Mouse (Mus musculus): ENCODE results near the gene Irgc1. TPM values are rescaled to one million over a fixed set of nuclear protein-coding genes. Genes with fewer than 3 reads are reported as not detected.
"Not testable (repeated sequence)": the region's sequence is repeated elsewhere in the genome, so short reads cannot be mapped to it uniquely, and the experiment has no call there.

Gene Irgc1
- polyA plus RNA-seq (2017; shearing (Covaris generic)): under 1 TPM; 0.35 to 0.56 TPM

DNA sequence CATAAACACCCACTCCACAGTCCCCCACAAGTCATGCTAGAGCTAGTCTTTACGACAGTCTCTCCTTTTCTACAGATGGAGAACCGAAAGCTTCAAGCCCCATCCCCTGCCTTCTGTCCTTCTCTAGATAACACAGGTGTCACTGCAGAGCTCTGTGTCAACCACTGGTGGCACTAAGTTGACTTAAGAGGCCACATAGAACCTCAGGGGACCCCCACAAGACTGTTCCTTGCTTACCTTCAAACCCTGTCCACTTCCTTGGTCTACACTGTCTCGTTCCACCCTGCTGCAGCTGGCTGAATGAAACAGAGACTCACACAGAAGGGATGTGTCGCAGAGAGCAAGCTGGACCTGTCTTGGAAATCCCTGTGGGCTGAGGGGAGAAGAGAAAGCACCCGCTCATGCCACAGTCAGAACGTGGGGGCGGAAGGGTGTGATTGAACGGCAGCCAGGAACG is at the start of gene Irgc1:
Irgc1 (minus strand) TSS at position 443 of the 457 bp plus-strand sequence.
- peak; percentile 79 for ATAC-seq

GRCm38 (mm10) chr7:24501492-24501891 is 49.4 kb upstream of the Irgc1 start:
- no peak for ATAC-seq

DNA sequence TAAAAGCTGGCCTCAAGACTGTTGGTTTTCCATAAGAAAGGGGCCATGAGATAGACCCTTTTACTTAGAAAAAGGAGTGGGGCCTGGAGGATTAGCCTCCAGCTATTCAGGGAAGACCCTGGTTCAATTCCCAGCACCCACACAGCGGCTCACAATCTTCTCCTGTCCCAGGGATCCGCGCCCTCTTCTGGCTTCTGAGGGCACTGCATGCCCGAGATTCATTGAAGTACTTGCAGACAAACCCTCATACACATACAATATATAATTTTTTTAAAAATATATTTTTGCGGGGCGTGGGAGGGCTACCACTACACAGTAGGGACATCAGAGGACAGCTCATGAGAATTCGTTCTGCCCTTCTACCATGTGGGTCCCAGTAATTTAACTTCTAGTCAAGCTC is 48.8 kb upstream of the Irgc1 start:
- ATAC-seq: no peak

GRCm38 (mm10) chr7:24499856-24500577 is 47.9 kb upstream of the Irgc1 start:
- no peak for ATAC-seq

DNA sequence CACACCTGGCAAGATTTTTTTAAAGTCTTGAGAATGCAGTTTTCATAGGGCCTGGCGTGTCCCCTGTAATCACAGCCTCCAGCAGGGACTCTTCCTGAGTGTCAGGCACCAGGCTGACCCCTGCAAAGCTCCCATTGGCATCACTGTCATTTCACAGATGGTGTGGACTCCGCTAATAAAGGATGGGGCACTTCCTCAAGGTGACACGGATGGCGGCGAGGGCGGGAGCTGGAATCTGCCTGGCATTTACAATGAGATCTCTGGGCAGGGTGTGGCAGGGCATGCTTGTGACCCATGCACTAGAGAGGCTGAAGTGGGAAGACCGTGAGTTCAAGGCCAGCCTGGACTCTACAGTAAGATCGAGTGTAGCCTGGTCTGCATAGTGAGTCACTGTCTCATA is 36.2 kb upstream of the Irgc1 start:
- no peak for ATAC-seq

GRCm38 (mm10) chr7:24487403-24487802 is 35.3 kb upstream of the Irgc1 start:
- ATAC-seq: no peak

- ATAC-seq: no peak
Measured at GRCm38 (mm10) chr7:24486654-24487130, 34.6 kb upstream of the Irgc1 start.

DNA sequence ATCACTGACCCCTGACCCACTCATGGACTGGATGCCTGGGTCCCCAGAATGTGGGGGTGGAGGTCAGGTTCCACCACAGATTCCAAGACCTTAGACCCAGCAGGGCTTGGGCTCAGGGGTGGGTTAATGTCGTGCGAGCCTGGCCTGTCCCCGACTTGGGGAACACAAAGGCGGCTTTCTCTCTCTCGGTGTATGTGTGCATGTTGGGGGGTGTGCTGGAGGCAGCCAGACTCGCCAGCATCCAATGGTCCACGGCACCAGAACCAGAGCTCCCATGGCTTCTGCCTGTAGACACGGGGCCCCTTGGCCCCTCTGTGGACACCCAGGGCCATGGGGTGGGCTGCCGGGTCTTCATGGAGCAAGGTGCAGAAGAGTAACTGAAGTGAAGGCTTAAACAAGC is 33.4 kb upstream of the Irgc1 start:
- no peak for ATAC-seq

GRCm38 (mm10) chr7:24483291-24483690 is 31.2 kb upstream of the Irgc1 start:
- not testable (repeated sequence) for ATAC-seq

GRCm38 (mm10) chr7:24482208-24483020 is 30.3 kb upstream of the Irgc1 start:
- ATAC-seq: no peak

- peak; percentile 91 for ATAC-seq
Measured at GRCm38 (mm10) chr7:24481474-24482207, 29.5 kb upstream of the Irgc1 start, which contains the start of gene Cadm4. TSS of gene Cadm4 (plus strand) at chr7:24482023.

- ATAC-seq: no peak
Measured at GRCm38 (mm10) chr7:24480986-24481473, 28.9 kb upstream of the Irgc1 start.

DNA sequence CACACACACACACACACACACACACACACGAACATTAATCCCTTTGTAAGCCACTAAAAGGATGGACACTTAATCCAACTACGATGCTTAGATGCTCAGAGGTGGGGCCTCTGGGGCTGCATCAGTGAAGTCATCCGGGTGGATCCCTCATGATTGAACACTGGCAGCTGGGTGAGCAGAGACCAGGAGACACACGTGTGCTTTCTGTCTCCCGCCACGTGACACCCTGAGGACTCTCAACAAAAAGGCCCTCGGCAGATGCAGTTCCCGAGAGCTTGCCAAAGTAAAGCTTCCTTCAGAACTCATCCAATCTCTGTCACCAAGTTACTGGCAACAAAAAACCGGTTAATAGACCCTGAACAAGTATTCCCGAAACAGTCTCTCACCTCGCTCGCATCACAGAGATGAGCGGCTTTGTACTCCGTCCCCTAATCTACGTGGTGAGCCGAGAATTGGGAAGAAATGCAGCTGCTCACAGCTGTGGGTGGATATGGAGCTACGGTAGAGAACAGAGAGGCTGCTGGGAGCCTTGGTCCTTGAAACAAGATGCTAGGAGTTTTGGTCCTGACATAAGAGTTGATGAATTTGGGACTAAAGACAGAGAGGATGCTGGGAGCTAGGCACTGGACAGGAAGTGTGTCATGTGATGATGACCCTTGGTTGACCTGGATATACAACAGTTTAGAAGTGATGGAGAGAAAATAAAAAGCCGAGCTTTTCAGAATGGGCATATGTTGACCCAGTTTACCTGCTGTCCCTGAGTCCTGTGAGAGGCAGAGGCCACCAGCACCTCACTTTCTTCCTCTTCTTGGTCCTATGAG is 28.2 kb upstream of the Irgc1 start:
- no peak for ATAC-seq

DNA sequence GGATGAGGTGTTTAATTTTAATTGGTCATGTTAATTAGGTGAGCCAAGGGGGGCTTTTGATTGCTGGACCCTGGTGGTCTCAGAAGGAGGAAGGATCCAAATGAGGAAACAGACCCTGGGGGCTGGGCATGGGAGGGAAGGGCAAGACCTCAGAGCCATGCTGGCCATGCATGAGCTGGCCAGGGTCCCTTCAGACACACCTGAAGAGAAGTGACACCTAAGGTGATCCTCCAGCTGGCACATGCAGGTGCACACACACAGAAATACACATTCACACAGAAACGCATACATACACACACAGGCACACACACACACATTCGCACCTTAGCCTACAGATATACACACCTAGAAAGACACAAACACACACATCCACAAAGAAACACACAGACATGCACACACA is 27.6 kb upstream of the Irgc1 start:
- no peak for ATAC-seq

DNA sequence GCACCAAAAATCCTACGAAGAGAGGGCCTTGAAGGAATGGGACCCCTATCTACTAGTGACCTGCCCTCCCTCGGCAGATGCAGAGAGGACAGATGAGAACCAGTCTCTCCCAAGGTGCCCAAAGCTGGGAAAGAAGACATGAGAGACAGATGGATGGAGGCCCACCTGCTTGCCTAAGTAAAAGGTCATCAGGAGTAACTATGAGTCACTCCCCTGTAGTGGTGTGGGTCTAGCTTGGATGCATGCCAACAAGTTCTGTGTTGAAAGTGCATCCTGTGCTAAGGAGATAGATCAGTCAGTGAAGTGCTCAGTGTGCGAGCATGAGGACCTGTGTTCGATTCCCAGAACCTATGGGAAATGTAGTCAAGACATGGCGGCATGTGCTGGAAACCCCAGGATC is 26.8 kb upstream of the Irgc1 start:
- ATAC-seq: no peak

DNA sequence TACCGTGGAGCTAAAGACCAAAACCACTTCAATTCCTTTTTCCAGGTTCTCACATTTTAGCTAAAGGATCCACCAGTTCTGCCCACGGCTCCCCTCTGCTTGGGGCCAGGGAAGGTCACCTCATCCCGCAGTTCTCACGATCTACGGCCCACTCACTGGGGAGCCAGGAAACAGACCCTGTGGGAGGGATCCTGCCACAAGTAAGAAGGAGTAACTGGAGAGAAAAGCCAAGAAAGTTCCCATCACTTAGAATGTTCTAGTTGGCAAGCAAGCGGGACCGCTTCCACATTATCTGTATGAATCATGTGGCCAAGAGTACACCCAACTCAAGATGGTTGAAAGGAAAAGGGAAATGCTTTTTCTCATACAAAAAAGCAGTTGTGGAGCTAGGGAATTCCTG is 24.8 kb upstream of the Irgc1 start:
- ATAC-seq: no peak

DNA sequence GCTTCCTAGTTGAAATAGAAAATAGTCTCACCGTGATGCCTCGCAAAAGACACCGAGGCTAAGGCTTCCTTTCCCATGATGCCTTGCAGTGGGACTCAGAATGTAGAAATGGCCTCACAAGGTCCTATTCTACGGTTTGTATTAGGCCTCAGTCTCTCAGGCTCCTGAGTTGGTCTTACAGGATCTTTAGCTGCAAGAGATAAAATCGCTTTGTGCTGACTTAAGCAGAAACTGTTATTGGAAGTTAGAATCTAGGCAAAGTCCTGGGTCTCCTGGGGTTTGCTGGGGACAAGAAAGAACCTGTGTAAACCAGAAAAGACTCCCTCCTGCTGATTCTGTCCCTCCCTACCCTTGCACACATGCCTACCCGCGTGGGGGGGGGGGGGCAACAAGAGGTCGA is 24.2 kb upstream of the Irgc1 start:
- ATAC-seq: no peak

GRCm38 (mm10) chr7:24474811-24475506 is 22.9 kb upstream of the Irgc1 start:
- no peak for ATAC-seq

DNA sequence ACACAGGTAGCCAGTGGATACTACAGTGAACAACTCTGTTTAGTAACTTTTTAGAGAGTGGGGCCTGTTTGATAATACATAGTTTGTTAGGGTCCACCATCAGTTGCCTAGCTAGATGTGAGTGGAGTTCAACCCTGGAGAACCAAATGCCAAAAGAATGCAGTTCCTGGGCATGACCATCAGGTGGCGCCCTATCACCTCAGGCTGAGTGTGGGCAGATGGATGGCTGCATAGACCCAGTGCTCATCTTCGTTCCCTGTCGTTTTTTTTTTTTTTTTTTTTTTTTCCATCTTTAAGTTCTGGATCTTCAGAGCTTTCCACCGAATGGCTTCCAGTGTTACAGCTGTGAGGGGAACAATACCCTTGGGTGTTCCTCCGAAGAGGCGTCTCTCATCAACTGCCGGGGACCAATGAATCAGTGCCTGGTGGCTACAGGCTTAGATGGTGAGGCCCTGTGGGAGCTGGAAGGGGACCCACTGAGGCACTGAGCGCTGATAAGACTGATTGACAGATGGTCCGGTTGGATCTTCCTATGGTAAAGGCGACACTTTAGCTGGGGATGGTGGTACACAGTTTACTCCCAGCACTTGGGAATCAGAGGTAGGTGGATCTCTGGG is 21.9 kb upstream of the Irgc1 start:
- peak; percentile 72 for ATAC-seq

GRCm38 (mm10) chr7:24472937-24473336 is 20.8 kb upstream of the Irgc1 start:
- no peak for ATAC-seq

DNA sequence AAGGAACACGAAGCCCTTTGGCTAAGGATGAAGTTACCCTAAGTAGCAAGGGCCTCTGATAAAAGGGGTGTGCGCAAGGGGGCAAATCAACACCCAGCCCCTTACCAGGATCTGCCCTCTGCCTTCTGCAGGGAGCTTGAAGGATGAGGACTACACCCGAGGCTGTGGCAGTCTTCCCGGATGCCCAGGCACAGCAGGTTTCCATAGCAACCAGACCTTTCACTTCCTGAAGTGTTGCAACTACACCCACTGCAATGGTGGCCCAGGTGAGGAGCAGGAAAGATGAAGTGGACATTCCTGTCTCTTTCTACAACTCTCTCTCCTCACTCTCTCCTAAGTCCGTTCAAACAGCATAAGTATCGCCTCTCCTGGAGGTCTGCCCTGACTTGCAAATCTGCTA is 20.3 kb upstream of the Irgc1 start:
- no peak for ATAC-seq

Data from CD4-positive, CD25-positive, alpha-beta regulatory T cell, adult 4 months (primary cell).